Mouse (Mus musculus): Measurements from ENCODE around the gene Slc25a14. TPM values are rescaled to one million over a fixed set of nuclear protein-coding genes. Genes with fewer than 3 reads are reported as not detected.

Gene Slc25a14
- 43.9 and 44.6 TPM in 2 replicates for polyA plus RNA-seq (2014; fragmentation: Nextera tagmentation; extraction: Ambion mirVana)

- peak within 1 kb of the TSS; percentile 50 for H3K9ac ChIP-seq (replicated peaks; ENCODE audit: low read depth, low read length)
- H3K27ac ChIP-seq (ENCODE audit: low read depth, low read length), result peak within 1 kb of the TSS; percentile 75
- no peaks in the 10 kb centered on the region for H3K36me3 ChIP-seq (ENCODE audit: control insufficient read depth, insufficient read depth, low read length)
- 15% methylated on average over 38 of the region's 38 CpGs for WGBS
- no peaks in the 10 kb centered on the region for H3K4me1 ChIP-seq (ENCODE audit: control insufficient read depth, insufficient read depth, low read length)
- no peaks in the 10 kb centered on the region for H3K9me3 ChIP-seq (ENCODE audit: control insufficient read depth, low read length)
- peak; percentile 99 for ATAC-seq (ENCODE audit: low read depth)
- no peaks in the 10 kb centered on the region for H3K27me3 ChIP-seq (ENCODE audit: control insufficient read depth, insufficient read depth, low read length)
- H3K4me2 ChIP-seq (ENCODE audit: low read depth, low read length), result peak within 1 kb of the TSS; percentile 49
- peak within 1 kb of the TSS; percentile 46 for H3K4me3 ChIP-seq (ENCODE audit: low read depth, low read length)
These were observed at the start of gene Slc25a14 for GRCm38 (mm10) chrX:48623379-48624053. Gene Slc25a14, plus strand, starts transcription at chrX:48623413.

GRCm38 (mm10) chrX:48583332-48583731 is 39.9 kb upstream of the Slc25a14 start:
- ATAC-seq (ENCODE audit: low read depth), result no peak
- Histone ChIP-seq H3K36me3 (ENCODE audit: control insufficient read depth, insufficient read depth, low read length) (no peaks in the 10 kb centered on the region), H3K4me1 (ENCODE audit: control insufficient read depth, insufficient read depth, low read length) (no peaks in the 10 kb centered on the region), H3K4me2 (ENCODE audit: low read depth, low read length) (no peak overlapping the region), H3K9me3 (ENCODE audit: control insufficient read depth, low read length) (no peaks in the 10 kb centered on the region), H3K27me3 (ENCODE audit: control insufficient read depth, insufficient read depth, low read length) (no peaks in the 10 kb centered on the region), H3K4me3 (ENCODE audit: low read depth, low read length) (no peak overlapping the region), H3K9ac (replicated peaks; ENCODE audit: low read depth, low read length) (no peak overlapping the region), H3K27ac (ENCODE audit: low read depth, low read length) (no peak overlapping the region)

DNA sequence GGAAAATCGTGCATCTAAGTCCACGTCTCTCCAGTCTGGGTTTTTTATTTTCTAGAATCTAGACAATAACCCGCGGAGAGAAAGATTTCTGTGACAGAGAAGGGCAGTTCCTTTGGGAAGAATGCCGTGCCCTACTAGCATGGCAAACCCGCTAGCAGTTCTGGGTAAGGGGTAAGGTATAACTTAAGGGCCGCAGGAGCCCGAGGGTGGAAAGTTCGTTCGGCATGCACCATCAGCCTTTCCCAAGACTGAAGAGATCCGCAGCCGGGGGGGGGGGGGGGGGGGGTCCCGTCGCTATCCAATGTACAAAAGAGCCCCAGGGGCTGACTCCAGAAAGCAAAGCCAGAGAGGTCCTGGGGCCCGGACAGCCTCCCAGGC is 29.5 kb upstream of the Slc25a14 start:
- peak; percentile 60 for ATAC-seq (ENCODE audit: low read depth)
- Histone ChIP-seq H3K4me2 (ENCODE audit: low read depth, low read length) (peak overlapping the region; percentile 44), H3K36me3 (ENCODE audit: control insufficient read depth, insufficient read depth, low read length) (no peaks in the 10 kb centered on the region), H3K9ac (replicated peaks; ENCODE audit: low read depth, low read length) (peak overlapping the region; percentile 72), H3K4me3 (ENCODE audit: low read depth, low read length) (peak overlapping the region; percentile 62), H3K27ac (ENCODE audit: low read depth, low read length) (peak overlapping the region; percentile 84), H3K9me3 (ENCODE audit: control insufficient read depth, low read length) (no peaks in the 10 kb centered on the region), H3K27me3 (ENCODE audit: control insufficient read depth, insufficient read depth, low read length) (no peaks in the 10 kb centered on the region), H3K4me1 (ENCODE audit: control insufficient read depth, insufficient read depth, low read length) (no peaks in the 10 kb centered on the region)
- WGBS, result 9% methylated on average over 11 of the region's 15 CpGs

- H3K36me3 ChIP-seq (ENCODE audit: control insufficient read depth, insufficient read depth, low read length), result no peaks in the 10 kb centered on the region
- ATAC-seq (ENCODE audit: low read depth), result peak; percentile 93
- H3K4me1 ChIP-seq (ENCODE audit: control insufficient read depth, insufficient read depth, low read length), result no peaks in the 10 kb centered on the region
- H3K27ac ChIP-seq (ENCODE audit: low read depth, low read length), result peak within 1 kb of the TSS; percentile 84
- no peaks in the 10 kb centered on the region for H3K27me3 ChIP-seq (ENCODE audit: control insufficient read depth, insufficient read depth, low read length)
- peak within 1 kb of the TSS; percentile 44 for H3K4me2 ChIP-seq (ENCODE audit: low read depth, low read length)
- no peaks in the 10 kb centered on the region for H3K9me3 ChIP-seq (ENCODE audit: control insufficient read depth, low read length)
- H3K9ac ChIP-seq (replicated peaks; ENCODE audit: low read depth, low read length), result peak within 1 kb of the TSS; percentile 72
- H3K4me3 ChIP-seq (ENCODE audit: low read depth, low read length), result peak within 1 kb of the TSS; percentile 62
- 20% methylated on average over 40 of the region's 45 CpGs for WGBS
These were observed 29.0 kb upstream of the Slc25a14 start, which contains the start of gene Zfp280c for GRCm38 (mm10) chrX:48594099-48594760. Gene Zfp280c, minus strand, starts transcription at chrX:48594504.

DNA sequence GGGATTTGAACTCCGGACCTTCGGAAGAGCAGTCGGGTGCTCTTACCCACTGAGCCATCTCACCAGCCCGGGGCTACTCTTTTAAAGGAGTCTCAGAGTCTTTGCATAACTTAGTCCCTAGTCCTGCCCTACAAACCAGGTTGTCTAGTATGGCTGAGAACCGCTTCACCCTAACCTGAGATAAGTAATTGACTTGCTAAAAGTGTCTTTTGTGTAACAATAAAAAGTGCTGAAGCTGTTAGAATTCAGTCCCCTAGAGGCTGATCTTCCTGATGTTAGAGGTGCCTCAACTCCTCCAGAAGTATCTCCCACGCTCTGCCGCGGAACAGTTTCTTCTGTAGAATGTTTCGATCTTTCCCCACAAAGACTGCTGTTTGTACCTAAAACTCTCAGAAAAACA is 27.2 kb upstream of the Slc25a14 start:
- no peak overlapping the region for H3K4me3 ChIP-seq (ENCODE audit: low read depth, low read length)
- H3K27me3 ChIP-seq (ENCODE audit: control insufficient read depth, insufficient read depth, low read length), result no peaks in the 10 kb centered on the region
- no peaks in the 10 kb centered on the region for H3K36me3 ChIP-seq (ENCODE audit: control insufficient read depth, insufficient read depth, low read length)
- H3K4me1 ChIP-seq (ENCODE audit: control insufficient read depth, insufficient read depth, low read length), result no peaks in the 10 kb centered on the region
- H3K9ac ChIP-seq (replicated peaks; ENCODE audit: low read depth, low read length), result no peak overlapping the region
- no peaks in the 10 kb centered on the region for H3K9me3 ChIP-seq (ENCODE audit: control insufficient read depth, low read length)
- no peak overlapping the region for H3K27ac ChIP-seq (ENCODE audit: low read depth, low read length)
- 86% methylated on average over 7 of the region's 9 CpGs for WGBS
- no peak overlapping the region for H3K4me2 ChIP-seq (ENCODE audit: low read depth, low read length)
- ATAC-seq (ENCODE audit: low read depth), result no peak

DNA sequence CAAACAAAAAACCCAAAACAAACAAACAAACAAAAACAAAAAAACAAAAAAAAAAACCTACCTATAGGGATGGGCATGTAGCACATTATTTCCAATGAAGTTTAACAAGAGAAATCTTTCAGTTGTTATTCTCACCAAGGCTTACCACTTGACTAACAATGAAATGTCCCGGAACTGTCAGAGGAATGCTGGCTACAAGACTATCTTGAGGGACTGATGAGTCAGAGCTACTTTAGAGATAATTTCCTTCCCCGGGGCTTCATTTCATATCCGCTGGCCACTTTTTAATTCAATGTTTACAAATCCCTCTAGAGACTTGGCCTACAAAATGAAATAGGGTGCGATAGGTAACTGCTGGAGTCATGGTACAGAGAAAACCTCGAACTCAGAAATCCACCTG is 26.3 kb upstream of the Slc25a14 start:
- 94% methylated on average over 5 of the region's 5 CpGs for WGBS
- no peak for ATAC-seq (ENCODE audit: low read depth)
- H3K9ac ChIP-seq (replicated peaks; ENCODE audit: low read depth, low read length), result no peak overlapping the region
- H3K4me1 ChIP-seq (ENCODE audit: control insufficient read depth, insufficient read depth, low read length), result no peaks in the 10 kb centered on the region
- no peaks in the 10 kb centered on the region for H3K9me3 ChIP-seq (ENCODE audit: control insufficient read depth, low read length)
- no peak overlapping the region for H3K4me2 ChIP-seq (ENCODE audit: low read depth, low read length)
- H3K27me3 ChIP-seq (ENCODE audit: control insufficient read depth, insufficient read depth, low read length), result no peaks in the 10 kb centered on the region
- no peaks in the 10 kb centered on the region for H3K36me3 ChIP-seq (ENCODE audit: control insufficient read depth, insufficient read depth, low read length)
- H3K4me3 ChIP-seq (ENCODE audit: low read depth, low read length), result no peak overlapping the region
- no peak overlapping the region for H3K27ac ChIP-seq (ENCODE audit: low read depth, low read length)

GRCm38 (mm10) chrX:48604872-48605271 is 18.3 kb upstream of the Slc25a14 start:
- H3K9me3 ChIP-seq (ENCODE audit: control insufficient read depth, low read length), result no peaks in the 10 kb centered on the region

GRCm38 (mm10) chrX:48623049-48623378 is 199 bp upstream of the Slc25a14 start:
- no peaks in the 10 kb centered on the region for H3K27me3 ChIP-seq (ENCODE audit: control insufficient read depth, insufficient read depth, low read length)
- H3K9me3 ChIP-seq (ENCODE audit: control insufficient read depth, low read length), result no peaks in the 10 kb centered on the region
- no peak for ATAC-seq (ENCODE audit: low read depth)
- H3K4me1 ChIP-seq (ENCODE audit: control insufficient read depth, insufficient read depth, low read length), result no peaks in the 10 kb centered on the region
- H3K27ac ChIP-seq (ENCODE audit: low read depth, low read length), result peak overlapping the region; percentile 75
- 25% methylated on average over 4 of the region's 4 CpGs for WGBS
- peak overlapping the region; percentile 42; the same call in 1 of the 2 replicates for H3K9ac ChIP-seq (replicated peaks; ENCODE audit: low read depth, low read length)
- peak overlapping the region; percentile 49 for H3K4me2 ChIP-seq (ENCODE audit: low read depth, low read length)
- H3K36me3 ChIP-seq (ENCODE audit: control insufficient read depth, insufficient read depth, low read length), result no peaks in the 10 kb centered on the region
- peak overlapping the region; percentile 46 for H3K4me3 ChIP-seq (ENCODE audit: low read depth, low read length)

More at GRCm38 (mm10) chrX:48604872-48605271, 18.3 kb upstream of the Slc25a14 start:
- H3K9ac ChIP-seq (replicated peaks; ENCODE audit: low read depth, low read length), result no peak overlapping the region
- no peaks in the 10 kb centered on the region for H3K27me3 ChIP-seq (ENCODE audit: control insufficient read depth, insufficient read depth, low read length)
- H3K4me2 ChIP-seq (ENCODE audit: low read depth, low read length), result no peak overlapping the region
- H3K4me1 ChIP-seq (ENCODE audit: control insufficient read depth, insufficient read depth, low read length), result no peaks in the 10 kb centered on the region
- no peak overlapping the region for H3K27ac ChIP-seq (ENCODE audit: low read depth, low read length)
- ATAC-seq (ENCODE audit: low read depth), result no peak
- WGBS, result 44% methylated on average over 2 of the region's 2 CpGs
- no peaks in the 10 kb centered on the region for H3K36me3 ChIP-seq (ENCODE audit: control insufficient read depth, insufficient read depth, low read length)
- H3K4me3 ChIP-seq (ENCODE audit: low read depth, low read length), result no peak overlapping the region

GRCm38 (mm10) chrX:48624054-48624420 is 824 bp downstream of the Slc25a14 start:
- 14% methylated on average over 9 of the region's 9 CpGs for WGBS
- no peaks in the 10 kb centered on the region for H3K9me3 ChIP-seq (ENCODE audit: control insufficient read depth, low read length)
- ATAC-seq (ENCODE audit: low read depth), result no peak

More at GRCm38 (mm10) chrX:48624054-48624420, 824 bp downstream of the Slc25a14 start:
- H3K9ac ChIP-seq (replicated peaks; ENCODE audit: low read depth, low read length), result peak overlapping the region; percentile 50
- no peaks in the 10 kb centered on the region for H3K4me1 ChIP-seq (ENCODE audit: control insufficient read depth, insufficient read depth, low read length)
- peak overlapping the region; percentile 49 for H3K4me2 ChIP-seq (ENCODE audit: low read depth, low read length)
- H3K36me3 ChIP-seq (ENCODE audit: control insufficient read depth, insufficient read depth, low read length), result no peaks in the 10 kb centered on the region
- peak overlapping the region; percentile 39; the same call in 1 of the 2 replicates for H3K27ac ChIP-seq (ENCODE audit: low read depth, low read length)
- no peaks in the 10 kb centered on the region for H3K27me3 ChIP-seq (ENCODE audit: control insufficient read depth, insufficient read depth, low read length)
- H3K4me3 ChIP-seq (ENCODE audit: low read depth, low read length), result peak overlapping the region; percentile 46

All from neural tube, embryonic 14.5 days (tissue).